Comparison of ENCODE assay signal across 23 mouse cellular contexts in genomic region chr5:75731236-75731635, GRCm38 (mm10).
DNase-seq lines count a peak whose midpoint lies in the region; ATAC-seq and TF ChIP-seq lines count a peak whose summit lies in the region.
"Had no signal": no experiment of that assay in that cellular context is flagged by ENCODE, and none has a peak within 500 bp of the region (broad histone marks: within the 10 kb centered on the region; RNA-seq: fewer than 3 reads in every experiment).

No protein-coding gene starts in this region.

- TF ChIP-seq EP300 in stomach, postnatal 0 days (optimal IDR thresholded peaks at IDR 0.05), result no peak

- WGBS in midbrain, embryonic 16.5 days, result 71% methylated on average over 4 of the region's 4 CpGs
- 90% methylated on average over 4 of the region's 4 CpGs for WGBS in midbrain, embryonic 11.5 days
- WGBS in stomach, postnatal 0 days, result 71% methylated on average over 4 of the region's 4 CpGs

- no peak overlapping the region for H3K4me3 ChIP-seq in midbrain, embryonic 16.5 days (ENCODE audit: low read depth, low read length)
- no peak overlapping the region for H3K4me3 ChIP-seq in midbrain, embryonic 11.5 days (ENCODE audit: low read depth, low read length)
- H3K4me3 ChIP-seq in stomach, postnatal 0 days (ENCODE audit: low read depth, low read length), result no peak overlapping the region
- H3K4me3 ChIP-seq: embryonic facial prominence, embryonic 12.5 days; forebrain, embryonic 15.5 days; heart, adult 2 months; heart, embryonic 15.5 days; hindbrain, embryonic 12.5 days had no signal

- TF ChIP-seq CTCF in stomach, postnatal 0 days (IDR thresholded peaks at IDR 0.05; ENCODE audit: low read depth), result no peak

- H3K36me3 ChIP-seq in midbrain, embryonic 16.5 days (ENCODE audit: control insufficient read depth, insufficient read depth, low read length), result no peaks in the 10 kb centered on the region
- no peaks in the 10 kb centered on the region for H3K36me3 ChIP-seq in midbrain, embryonic 11.5 days (ENCODE audit: control insufficient read depth, insufficient read depth, low read length)
- no peaks in the 10 kb centered on the region for H3K36me3 ChIP-seq in stomach, postnatal 0 days (ENCODE audit: control insufficient read depth, insufficient read depth, low read length)
- H3K36me3 ChIP-seq: embryonic facial prominence, embryonic 12.5 days; forebrain, embryonic 15.5 days; G1E; heart, embryonic 15.5 days; hindbrain, embryonic 12.5 days had no signal

- H3K27me3 ChIP-seq in midbrain, embryonic 16.5 days (ENCODE audit: control insufficient read depth, insufficient read depth, low read depth, low read length), result no peaks in the 10 kb centered on the region
- H3K27me3 ChIP-seq in midbrain, embryonic 11.5 days (ENCODE audit: control insufficient read depth, insufficient read depth, low read length), result no peaks in the 10 kb centered on the region
- no peaks in the 10 kb centered on the region for H3K27me3 ChIP-seq in stomach, postnatal 0 days (ENCODE audit: control insufficient read depth, insufficient read depth, low read length)
- H3K27me3 ChIP-seq: embryonic facial prominence, embryonic 12.5 days; forebrain, embryonic 15.5 days; heart, embryonic 15.5 days; hindbrain, embryonic 12.5 days had no signal

- no peak overlapping the region for H3K4me2 ChIP-seq in midbrain, embryonic 16.5 days (ENCODE audit: low read length)
- no peak overlapping the region for H3K4me2 ChIP-seq in midbrain, embryonic 11.5 days
- H3K4me2 ChIP-seq in stomach, postnatal 0 days (replicated peaks; ENCODE audit: low read depth), result no peak overlapping the region
- H3K4me2 ChIP-seq: embryonic facial prominence, embryonic 12.5 days; forebrain, embryonic 15.5 days; heart, embryonic 11.5 days; heart, embryonic 15.5 days; hindbrain, embryonic 12.5 days had no signal

- H3K27ac ChIP-seq in midbrain, embryonic 16.5 days (ENCODE audit: low read length), result no peak overlapping the region
- no peak overlapping the region for H3K27ac ChIP-seq in midbrain, embryonic 11.5 days (ENCODE audit: low read depth, low read length)
- no peak overlapping the region for H3K27ac ChIP-seq in stomach, postnatal 0 days (replicated peaks)
- H3K27ac ChIP-seq: embryonic facial prominence, embryonic 12.5 days; forebrain, embryonic 15.5 days; heart, adult 2 months; hindbrain, embryonic 12.5 days had no signal

- ATAC-seq in midbrain, embryonic 16.5 days, result 0 out of 2 replicates have a peak, but pooled peaks have one; percentile 36
- no peak for ATAC-seq in midbrain, embryonic 11.5 days (ENCODE audit: low FRiP score)
- 0 out of 2 replicates have a peak, but pooled peaks have one; percentile 13 for ATAC-seq in megakaryocyte, adult 5-6 weeks (ENCODE audit: poor library complexity, severe bottlenecking)
- no peak for ATAC-seq in stomach, postnatal 0 days (ENCODE audit: low FRiP score, low TSS enrichment)
- ATAC-seq: CD4-positive, CD25-positive, alpha-beta regulatory T cell, adult 4 months; forebrain, embryonic 15.5 days; hindbrain, embryonic 16.5 days had no signal

- no peaks in the 10 kb centered on the region for H3K4me1 ChIP-seq in midbrain, embryonic 16.5 days (ENCODE audit: control insufficient read depth, insufficient read depth, low read length)
- no peaks in the 10 kb centered on the region for H3K4me1 ChIP-seq in midbrain, embryonic 11.5 days (ENCODE audit: control insufficient read depth, insufficient read depth, low read length)
- H3K4me1 ChIP-seq in stomach, postnatal 0 days (replicated peaks; ENCODE audit: control insufficient read depth, insufficient read depth), result no peaks in the 10 kb centered on the region
- H3K4me1 ChIP-seq: embryonic facial prominence, embryonic 12.5 days; forebrain, embryonic 15.5 days; heart, embryonic 15.5 days had no signal

- H3K9me3 ChIP-seq in midbrain, embryonic 16.5 days (replicated peaks; ENCODE audit: control insufficient read depth, low read length, poor library complexity, severe bottlenecking), result no peaks in the 10 kb centered on the region
- no peaks in the 10 kb centered on the region for H3K9me3 ChIP-seq in midbrain, embryonic 11.5 days (ENCODE audit: control insufficient read depth, low read length)
- H3K9me3 ChIP-seq in stomach, postnatal 0 days (ENCODE audit: control insufficient read depth, low read length), result no peaks in the 10 kb centered on the region
- H3K9me3 ChIP-seq: forebrain, embryonic 15.5 days; heart, embryonic 15.5 days; hindbrain, embryonic 12.5 days had no signal

- H3K9ac ChIP-seq in midbrain, embryonic 16.5 days (ENCODE audit: low read depth, low read length), result no peak overlapping the region
- H3K9ac ChIP-seq in midbrain, embryonic 11.5 days (ENCODE audit: low read length), result no peak overlapping the region
- H3K9ac ChIP-seq in stomach, postnatal 0 days (ENCODE audit: low read length), result no peak overlapping the region
- H3K9ac ChIP-seq: embryonic facial prominence, embryonic 12.5 days; forebrain, embryonic 15.5 days; heart, embryonic 15.5 days; hindbrain, embryonic 12.5 days had no signal

- no peak for DNase-seq in midbrain, embryonic 11.5 days (ENCODE audit: low spot score, missing footprints)
- DNase-seq in thymus, postnatal 4 days, result peak; percentile 36
- no peak for DNase-seq in thymus, postnatal 36 days
- no peak for DNase-seq in spleen, postnatal 14 days (ENCODE audit: low spot score in 2 of 2)
- DNase-seq in stomach, postnatal 0 days (ENCODE audit: low spot score), result no peak
- DNase-seq: adrenal gland, adult 8-10 months; adrenal gland, postnatal 36 days; B cell, adult 2 months; cerebellum, adult 8-10 months; cerebellum, postnatal 14 days; gastrocnemius, postnatal 36 days; heart, adult 2 months; heart, postnatal 4 days had no signal

Comparison
In these comparisons a context has a peak if more than half of its experiments do, and no peak if none do; other contexts are left out.
1. ATAC-seq: peak in midbrain, embryonic 16.5 days (single experiment) and megakaryocyte, adult 5-6 weeks (single experiment); none in midbrain, embryonic 11.5 days (single experiment) and stomach, postnatal 0 days (single experiment).